Mouse (Mus musculus) small intestine, adult 2 months (tissue): ENCODE measurements around the gene Gm5891. TPM values are rescaled to one million over a fixed set of nuclear protein-coding genes. Genes with fewer than 3 reads are reported as not detected.
"Not testable (repeated sequence)": the region's sequence is repeated elsewhere in the genome, so short reads cannot be mapped to it uniquely, and the experiment has no call there.

Source experiments
- H3K27ac ChIP-seq: fragments of 200-500 bp; 2 replicates; pipeline ENCODE4 v1.5.1; 2012; ENCODE audit warnings: low read depth, low read length, control low read depth, inconsistent platforms; ENCODE audit not compliant: insufficient read depth
- H3K27me3 ChIP-seq: fragments of 200-500 bp; 2 replicates; pipeline ENCODE4 v1.6.1; 2012; ENCODE audit warnings: mild to moderate bottlenecking, moderate library complexity, low read length, inconsistent platforms; ENCODE audit not compliant: control insufficient read depth, insufficient read depth
- H3K36me3 ChIP-seq: fragments of 200-500 bp; 2 replicates; pipeline ENCODE4 v1.6.1; 2012; ENCODE audit warnings: mild to moderate bottlenecking, low read length, control low read depth, inconsistent platforms; ENCODE audit not compliant: control insufficient read depth, insufficient read depth
- H3K4me1 ChIP-seq: fragments of 200-500 bp; 2 replicates; pipeline ENCODE4 v1.6.1; 2012; ENCODE audit warnings: low read length, inconsistent platforms, mixed read lengths; ENCODE audit not compliant: control insufficient read depth, insufficient read depth, insufficient read length
- H3K4me3 ChIP-seq: fragments of 200-500 bp; 2 replicates; pipeline ENCODE4 v1.5.1; 2012; ENCODE audit warnings: low read depth, mild to moderate bottlenecking, control low read depth, inconsistent platforms, low read length, moderate library complexity
- WGBS: fragments of 180-500 bp; shearing (Covaris S2); methylation state at CpG from one replicate; pipeline ENCODE4 v1.1.7; 2018; 5-methylcytosine and 5-hydroxymethylcytosine counted together
- polyA plus RNA-seq: library from polyadenylated mRNA; depleted of rRNA; stranded (reverse); fragments of >200 nt; gene quantifications from 2 replicates; pipeline ENCODE4 v1.2.3, GENCODE M21; 2012; rRNA removed

Gm5891 gene
- not detected in 2 replicates for polyA plus RNA-seq

DNA sequence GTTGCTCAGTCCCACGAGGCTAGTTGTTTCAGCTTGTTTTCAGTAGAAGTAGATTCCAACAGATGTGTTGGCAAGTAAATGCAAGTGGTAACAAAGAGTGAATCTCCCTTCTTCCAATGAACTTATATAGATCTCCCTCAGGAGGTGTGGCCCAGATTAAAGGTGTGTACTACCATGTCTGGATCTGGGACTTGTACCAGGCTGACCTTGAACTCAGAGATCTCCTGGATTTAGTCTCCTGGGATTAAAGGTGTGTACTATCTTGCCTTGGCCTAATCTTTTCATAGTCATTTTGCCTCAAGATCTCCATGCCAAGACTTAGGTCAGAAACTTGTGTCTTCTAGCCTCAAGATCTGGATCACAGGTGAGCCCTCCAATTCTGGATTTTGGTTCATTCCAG is at the start of gene Gm5891:
TSS of gene Gm5891 (minus strand) at position 101 of the 400 bp plus-strand sequence.
- H3K4me3 ChIP-seq, H3K36me3 ChIP-seq, H3K27me3 ChIP-seq, H3K27ac ChIP-seq, H3K4me1 ChIP-seq: not testable (repeated sequence)
- WGBS: no CpG with 5 or more reads among the region's 1 CpGs

Other genes starting within 250 kb of the Gm5891 start
- gene Gm4175, start 159.8 kb downstream of the Gm5891 start, polyA plus RNA-seq: not detected in 2 replicates
- gene Gm4177, start 124.6 kb downstream of the Gm5891 start, polyA plus RNA-seq: not detected in 2 replicates
- gene Vmn1r135, start 88.9 kb downstream of the Gm5891 start, polyA plus RNA-seq: not detected in 2 replicates
- gene Gm5725, start 77.0 kb downstream of the Gm5891 start, polyA plus RNA-seq: not detected in 2 replicates
- gene Vmn1r137, start 73.3 kb upstream of the Gm5891 start, polyA plus RNA-seq: not detected in 2 replicates
- gene Vmn1r138, start 107.6 kb upstream of the Gm5891 start, polyA plus RNA-seq: not detected in 2 replicates
- gene Gm6176, start 135.0 kb upstream of the Gm5891 start, polyA plus RNA-seq: not detected in 2 replicates
- gene Vmn1r139, start 147.8 kb upstream of the Gm5891 start, polyA plus RNA-seq: not detected in 2 replicates
- not detected in 2 replicates for gene Gm16451, start 197.0 kb upstream of the Gm5891 start, polyA plus RNA-seq
- not detected in 2 replicates for gene Gm10666, start 213.4 kb upstream of the Gm5891 start, polyA plus RNA-seq
- gene Vmn1r142, start 242.7 kb upstream of the Gm5891 start, polyA plus RNA-seq: not detected in 2 replicates